In the genomic region with DNA sequence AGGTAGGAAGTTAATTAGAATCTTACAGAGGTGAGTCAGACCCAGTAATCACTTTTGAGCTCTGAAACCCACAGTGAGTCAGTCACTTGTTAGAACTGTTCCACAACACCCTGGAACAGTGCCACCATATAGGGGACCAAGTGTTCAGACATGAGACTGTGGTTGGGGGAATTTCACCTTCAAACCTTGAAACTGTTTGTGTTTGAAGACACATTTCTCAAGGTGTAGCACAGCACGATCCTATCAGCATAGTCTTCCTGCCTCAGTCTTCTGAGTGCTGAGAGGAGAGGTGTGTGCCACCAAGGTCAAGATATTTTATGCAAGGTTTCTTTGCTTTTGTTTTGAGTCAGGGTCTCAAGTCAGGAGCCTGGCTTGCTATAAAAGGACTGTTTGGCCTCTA, we compare ENCODE assay signal across 11 mouse cellular contexts. TPM values are rescaled to one million over a fixed set of nuclear protein-coding genes. Genes with fewer than 3 reads are reported as not detected.
"Had no signal": no experiment of that assay in that cellular context is flagged by ENCODE, and none has a peak within 500 bp of the region (broad histone marks: within the 10 kb centered on the region; RNA-seq: fewer than 3 reads in every experiment).

No protein-coding gene starts in this region.

RNA-seq across cellular contexts. Expression of a gene that starts 9.8 kb away (rescaled TPM):
- total RNA-seq: midbrain, postnatal 0 days; neutrophil, adult 5-6 weeks had no signal
- polyA plus RNA-seq: lung, embryonic 14.5 days; midbrain, embryonic 13.5 days; midbrain, embryonic 15.5 days; midbrain, postnatal 0 days; neural tube, embryonic 12.5 days; spleen, adult 2 months; stomach, postnatal 0 days; testis, adult 2 months; thymus, adult 2 months; urinary bladder, adult 2 months had no signal

RNA-seq across cellular contexts. Expression of a gene that starts 9.9 kb away (rescaled TPM):
- polyA plus RNA-seq: testis, adult 2 months had no signal
